Mouse (Mus musculus): Measurements from ENCODE around the gene Prl7c1.
"Not testable (repeated sequence)": the region's sequence is repeated elsewhere in the genome, so short reads cannot be mapped to it uniquely, and the experiment has no call there.

Prl7c1 gene

GRCm38 (mm10) chr13:27780704-27781103, at the start of gene Prl7c1:
TSS of gene Prl7c1 (minus strand) at chr13:27780804.
- DNase-seq (ENCODE audit: low spot score): not testable (repeated sequence)

GRCm38 (mm10) chr13:27802765-27803164, 22.2 kb upstream of the Prl7c1 start:
- DNase-seq (ENCODE audit: low spot score): no peak

- no peak for DNase-seq (ENCODE audit: low spot score)
These were observed 20.8 kb upstream of the Prl7c1 start, which contains the start of gene Prl2a1 for GRCm38 (mm10) chr13:27801354-27801753. TSS of gene Prl2a1 (plus strand) at chr13:27801654.

GRCm38 (mm10) chr13:27799303-27799702, 18.7 kb upstream of the Prl7c1 start:
- no peak for DNase-seq (ENCODE audit: low spot score)

GRCm38 (mm10) chr13:27734512-27735186, 46.0 kb downstream of the Prl7c1 start:
- DNase-seq (ENCODE audit: low spot score): no peak

GRCm38 (mm10) chr13:27730286-27730959, 50.2 kb downstream of the Prl7c1 start:
- not testable (repeated sequence) for DNase-seq (ENCODE audit: low spot score)

GRCm38 (mm10) chr13:27725057-27725456, 55.5 kb downstream of the Prl7c1 start:
- DNase-seq (ENCODE audit: low spot score): not testable (repeated sequence)

All from spleen, adult 12 weeks (tissue).